Mouse (Mus musculus) fibroblast of lung, adult 2 months (primary cell): Measurements from ENCODE around the gene Pik3r1.
A peak's percentile ranks its signal among the peaks of the same experiment; 100 is the strongest.

Experiments used
- DNase-seq: peaks from one replicate; pipeline ENCODE4 v3.0.0-alpha.2; 2011; ENCODE audit warnings: low read depth

Pik3r1 gene

DNA sequence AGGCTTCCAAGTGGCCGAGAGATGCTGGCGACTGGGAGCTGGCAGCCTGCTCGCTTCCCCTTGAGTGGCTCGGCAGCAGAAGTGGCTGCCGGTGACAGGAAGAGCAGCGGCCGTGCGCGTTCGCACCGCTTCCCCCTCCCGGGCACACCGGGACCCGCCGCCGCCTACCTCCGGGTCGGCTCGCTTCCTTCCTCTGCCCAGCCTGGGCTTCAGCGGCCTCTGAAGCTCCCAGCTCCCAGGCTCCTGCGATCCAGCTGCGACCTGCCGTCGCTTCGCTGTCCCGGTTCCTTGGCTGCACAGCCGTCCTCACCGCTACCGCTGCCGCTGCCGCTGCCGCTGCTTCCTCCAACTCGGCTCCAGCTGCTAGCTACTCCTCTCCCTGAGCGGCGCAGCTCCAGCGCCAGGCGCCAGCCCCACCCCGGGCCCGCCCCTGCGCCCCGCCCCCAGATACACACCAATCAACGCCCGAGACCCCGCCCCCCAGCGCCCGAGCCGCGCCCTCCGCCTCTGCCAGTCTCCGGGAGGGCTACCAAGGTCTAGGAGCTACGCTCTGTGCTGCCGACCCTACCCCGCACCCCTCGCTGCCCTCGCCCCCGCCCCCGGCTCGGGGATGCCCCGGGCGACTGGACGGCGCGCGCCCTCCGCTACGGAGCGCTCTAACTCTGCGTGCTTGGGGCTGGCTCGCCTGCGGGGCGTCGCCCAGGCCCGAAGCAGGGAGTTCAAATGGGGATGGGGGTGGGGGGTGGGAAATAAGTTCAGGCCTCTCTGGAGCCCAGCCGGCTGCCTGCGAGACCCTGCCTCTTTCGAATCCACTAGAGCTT, at the start of gene Pik3r1:
TSS of gene Pik3r1 (minus strand) at position 409 of the 821 bp plus-strand sequence.
- DNase-seq, result peak; percentile 68

DNA sequence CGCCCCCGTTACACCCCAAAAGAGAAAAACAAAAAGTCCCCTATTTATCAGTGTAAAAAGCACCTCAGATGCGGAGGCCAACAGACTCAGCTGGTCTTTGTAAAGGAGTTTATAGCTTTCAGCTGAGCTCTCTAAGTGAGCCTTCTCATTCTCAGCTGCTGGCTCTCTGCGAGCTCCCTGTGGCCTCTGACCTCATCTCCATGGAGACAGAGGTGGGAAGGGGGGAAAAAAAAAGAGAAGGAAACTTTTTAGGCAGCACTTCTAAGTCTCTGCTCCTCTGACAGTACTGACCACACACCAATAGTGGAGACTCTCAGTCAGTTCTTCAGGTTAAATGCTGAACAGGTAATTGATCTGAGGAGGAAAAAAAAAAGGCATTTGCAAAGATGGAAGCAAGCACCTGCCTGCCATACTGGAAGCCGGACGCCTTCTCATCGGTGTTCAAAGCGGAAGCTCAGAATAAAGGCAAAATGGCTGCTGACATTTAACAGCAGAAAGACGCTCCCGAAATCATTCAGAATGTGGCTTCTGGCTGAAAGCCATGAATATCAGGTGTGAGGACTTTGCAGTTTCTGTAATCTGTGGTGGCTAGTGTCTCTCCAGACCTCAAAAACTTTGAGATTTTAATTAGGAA, 45.4 kb upstream of the Pik3r1 start:
- DNase-seq, result no peak

DNA sequence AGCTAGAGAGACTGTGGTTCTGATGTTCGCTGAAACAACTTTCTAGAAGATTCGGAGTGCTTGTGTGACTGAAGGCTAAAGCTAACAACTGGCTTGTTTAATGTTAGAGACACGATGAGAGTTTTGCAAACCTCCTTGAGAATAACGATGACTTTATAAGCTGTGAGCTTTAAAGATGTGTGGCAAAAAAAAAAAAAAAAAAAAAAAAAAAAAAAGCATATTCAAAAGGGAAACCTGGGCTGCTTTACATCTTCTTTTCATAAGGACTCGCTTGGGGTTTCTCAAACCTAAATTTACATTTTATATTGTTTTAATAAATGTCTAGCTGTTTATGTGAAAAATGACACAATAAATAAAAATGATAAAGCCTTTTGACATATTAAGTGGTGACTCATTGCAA, 44.3 kb upstream of the Pik3r1 start:
- DNase-seq, result no peak

DNA sequence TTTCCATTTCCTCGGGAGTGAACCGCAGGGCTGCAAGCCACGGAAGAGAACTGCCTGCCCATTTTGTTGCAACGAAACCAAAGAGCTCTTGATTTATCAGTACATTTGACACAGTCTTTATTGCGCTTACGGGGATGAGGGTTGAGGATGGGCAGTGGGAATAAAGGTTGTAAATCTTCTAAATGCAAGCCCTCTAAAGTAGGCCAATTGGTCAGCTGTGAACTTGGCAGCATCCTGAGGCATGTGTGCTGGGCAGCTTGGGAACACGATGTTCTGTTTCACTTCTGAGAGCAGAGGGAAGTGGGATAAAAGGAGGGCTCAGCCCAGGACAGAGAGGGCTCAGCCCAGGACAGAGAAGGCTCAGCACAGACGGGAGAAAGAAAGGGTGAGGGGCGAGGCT, 43.9 kb upstream of the Pik3r1 start:
- DNase-seq, result peak; percentile 31

DNA sequence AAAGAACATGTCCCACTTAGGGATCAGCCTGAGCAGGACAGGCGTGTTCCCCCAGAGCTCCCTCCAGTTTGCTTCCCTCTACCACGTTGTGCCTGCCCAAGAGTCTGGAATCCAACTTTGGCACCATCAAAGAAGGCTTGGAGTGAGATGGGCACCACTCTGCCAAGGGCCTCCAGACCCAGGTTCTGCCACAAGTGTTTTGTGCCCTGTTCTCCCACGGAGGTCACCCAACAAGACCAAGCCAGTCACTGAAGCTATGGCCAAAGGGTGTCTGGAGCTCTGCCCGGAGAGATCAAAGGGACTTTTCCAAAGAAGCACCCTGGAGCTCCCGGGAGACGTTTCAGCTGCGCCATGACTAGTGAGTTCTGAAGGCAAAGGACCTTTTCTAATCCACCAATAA, 42.6 kb upstream of the Pik3r1 start:
- DNase-seq, result no peak

GRCm38 (mm10) chr13:101809796-101810195, 41.8 kb upstream of the Pik3r1 start:
- DNase-seq, result no peak

DNA sequence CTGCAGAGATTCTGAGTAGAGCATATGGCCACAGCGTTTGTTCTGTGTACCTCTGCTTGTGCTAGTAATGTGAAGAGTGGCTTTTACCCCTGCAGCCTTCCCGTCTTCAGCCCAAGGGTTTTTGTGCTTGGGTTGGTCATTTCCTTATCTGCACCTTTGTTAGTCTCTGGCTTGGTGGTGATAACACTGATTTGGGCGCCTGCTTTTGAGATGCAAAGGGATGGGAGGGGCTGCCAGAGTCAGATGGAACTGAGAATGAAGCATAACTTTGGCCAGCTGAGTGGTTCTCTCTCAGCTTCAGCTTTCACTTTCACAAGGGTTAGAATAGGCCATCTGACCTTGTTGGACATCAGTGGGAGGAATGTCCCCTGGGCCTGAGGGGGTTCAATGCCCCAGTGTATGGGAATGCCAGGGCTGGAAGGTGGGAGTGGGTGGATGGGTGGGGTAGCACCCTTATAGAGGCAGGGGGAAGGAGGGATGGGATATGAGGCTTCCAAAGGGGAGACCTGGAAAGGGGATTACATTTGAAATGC, 37.6 kb upstream of the Pik3r1 start:
- DNase-seq, result no peak

- no peak for DNase-seq
Observed at GRCm38 (mm10) chr13:101801372-101802186, 33.6 kb upstream of the Pik3r1 start.

DNA sequence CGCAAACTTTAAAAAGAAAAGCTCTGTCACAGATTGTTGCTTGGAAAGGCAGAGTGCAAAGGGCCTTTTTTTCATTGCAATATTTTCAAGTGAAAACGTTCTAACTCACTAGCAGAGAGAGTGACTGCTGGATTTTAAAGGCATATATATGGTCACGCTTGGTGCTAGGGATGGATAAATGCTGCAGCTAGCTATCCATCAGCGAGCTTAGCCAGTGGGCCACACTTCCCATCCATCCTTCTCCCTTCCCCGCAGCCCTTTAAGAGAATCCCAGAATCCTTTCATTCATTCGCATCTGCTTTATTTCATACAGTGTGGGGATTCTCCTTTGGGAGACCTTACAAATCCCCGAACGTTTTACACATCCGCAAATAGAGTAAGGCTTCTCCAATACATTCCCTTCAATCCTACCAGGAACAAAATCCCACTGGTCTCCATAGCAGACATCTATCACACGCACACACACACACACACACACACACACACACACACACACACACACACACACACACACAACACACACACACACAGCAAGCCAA, 32.9 kb upstream of the Pik3r1 start:
- DNase-seq, result no peak

DNA sequence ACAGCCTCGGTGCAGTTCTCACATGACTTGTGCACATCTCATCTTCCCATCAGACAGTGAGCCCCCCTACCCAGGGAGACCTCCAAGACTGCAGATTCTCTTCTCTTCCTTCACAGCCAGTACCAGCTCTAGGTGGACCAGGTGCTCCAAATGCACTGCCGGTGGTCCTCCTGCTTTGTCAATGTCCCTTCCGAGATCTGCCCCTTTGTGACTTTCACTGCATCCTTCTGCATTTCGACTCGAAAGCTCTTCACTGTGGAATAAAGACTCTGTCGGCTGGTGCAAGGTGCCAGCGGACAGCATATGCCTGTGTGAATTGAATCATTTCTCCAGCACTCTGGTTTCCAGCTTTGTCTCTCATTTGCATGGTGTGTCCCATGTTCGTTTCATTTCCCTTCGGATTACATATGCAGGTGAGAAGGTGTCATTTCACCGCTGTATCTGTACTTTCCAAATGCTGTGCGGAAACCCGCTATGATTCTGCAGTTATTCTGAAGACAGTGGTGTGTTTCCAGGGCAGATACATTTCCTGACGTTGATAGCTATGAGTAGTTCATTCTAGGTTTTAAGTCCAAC, 32.1 kb upstream of the Pik3r1 start:
- DNase-seq, result no peak

GRCm38 (mm10) chr13:101799318-101799717, 31.3 kb upstream of the Pik3r1 start:
- no peak for DNase-seq

GRCm38 (mm10) chr13:101798522-101798921, 30.5 kb upstream of the Pik3r1 start:
- DNase-seq, result no peak

- no peak for DNase-seq
Observed at GRCm38 (mm10) chr13:101796983-101797382, 29.0 kb upstream of the Pik3r1 start.

DNA sequence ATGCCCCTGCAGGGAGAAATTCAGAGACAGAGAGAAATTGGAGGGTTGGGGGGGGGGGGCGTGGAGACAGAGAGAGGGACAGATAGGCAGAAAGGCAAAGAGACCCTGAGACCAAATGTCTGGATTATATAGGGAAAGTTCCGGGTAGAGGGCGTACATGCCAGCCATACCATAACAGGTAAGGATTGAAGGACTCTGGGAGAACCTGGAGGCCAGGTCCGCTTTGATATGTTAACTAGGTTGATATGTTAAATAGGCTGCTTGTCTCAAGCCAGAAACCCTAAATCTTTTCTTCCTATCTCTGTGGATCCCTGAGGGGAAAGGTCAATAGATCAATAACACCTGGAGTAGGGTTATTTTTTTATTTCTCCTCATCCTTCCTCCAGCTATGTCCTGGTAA, 17.7 kb upstream of the Pik3r1 start:
- no peak for DNase-seq

DNA sequence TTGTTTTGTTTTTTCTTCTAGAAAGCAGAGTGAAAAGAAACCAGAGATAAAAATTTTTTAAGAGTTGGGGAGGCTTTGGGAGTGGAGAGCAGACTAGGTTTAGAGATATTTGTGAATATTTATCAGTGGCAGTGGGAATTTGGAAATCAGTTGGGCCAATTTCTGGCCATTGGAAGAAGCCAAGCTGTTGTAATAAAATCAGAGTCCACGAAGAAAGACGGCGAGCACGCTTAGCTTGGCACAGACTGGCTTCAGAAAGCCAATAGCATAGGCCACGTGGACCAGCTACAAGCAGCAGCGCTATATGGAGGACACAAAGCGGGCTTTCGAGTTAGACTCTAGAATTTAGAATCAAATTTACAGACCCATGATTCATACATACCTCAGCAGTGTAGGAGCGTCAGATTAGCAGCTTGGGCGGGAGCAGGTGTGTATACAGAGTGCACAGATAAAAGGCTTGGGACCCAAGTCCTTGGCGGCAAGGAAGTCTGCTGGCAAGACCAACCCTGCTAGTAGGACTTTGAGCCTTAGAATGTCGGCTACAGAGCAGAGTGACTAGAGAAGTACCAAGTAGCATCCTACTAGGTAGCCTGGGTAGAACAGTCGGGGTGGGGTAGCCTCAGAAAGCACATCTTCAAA, 16.8 kb upstream of the Pik3r1 start:
- no peak for DNase-seq

DNA sequence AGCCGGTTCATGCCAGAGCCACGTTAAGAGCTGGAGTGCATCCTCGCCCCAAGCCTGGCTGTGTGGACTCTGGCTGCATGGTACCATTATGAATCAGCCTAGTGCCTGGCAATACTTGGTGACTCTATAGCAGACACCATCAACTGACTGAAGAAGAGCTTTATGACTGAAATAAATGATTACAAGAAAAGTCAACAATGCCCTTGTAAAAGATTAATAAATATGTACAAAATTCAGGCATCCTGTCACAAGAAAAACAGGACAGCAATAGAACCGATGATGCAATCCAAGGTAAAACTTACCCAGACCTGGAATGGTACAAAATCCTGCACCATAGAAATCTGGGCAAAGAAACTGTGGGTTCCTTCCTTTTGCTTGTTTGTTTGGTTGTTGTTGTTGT, 11.0 kb upstream of the Pik3r1 start:
- DNase-seq, result no peak

- no peak for DNase-seq
Observed at GRCm38 (mm10) chr13:101777851-101778250, 9.8 kb upstream of the Pik3r1 start.

GRCm38 (mm10) chr13:101771071-101771470, 3.1 kb upstream of the Pik3r1 start:
- no peak for DNase-seq

DNA sequence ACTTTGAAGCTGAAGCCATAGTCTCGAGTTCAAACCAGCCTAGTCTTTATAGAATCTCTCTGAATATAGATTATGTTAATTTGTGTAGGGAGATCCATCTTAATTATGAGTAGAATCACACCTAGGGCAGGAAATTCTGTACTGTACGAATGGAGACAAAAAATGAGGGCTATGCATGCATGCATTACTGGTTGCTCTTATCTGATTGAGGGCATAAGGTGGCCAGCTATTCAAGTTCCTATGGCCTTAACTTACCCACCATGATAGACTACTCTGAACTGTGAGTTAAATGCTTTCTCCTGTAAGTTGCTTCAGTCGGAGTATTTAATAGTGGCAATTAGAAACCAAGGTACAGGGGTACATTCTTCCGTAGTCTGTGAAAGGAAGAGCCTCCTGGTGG, 1.9 kb upstream of the Pik3r1 start:
- no peak for DNase-seq

- peak; percentile 53 for DNase-seq
Observed at GRCm38 (mm10) chr13:101768630-101768991, 594 bp upstream of the Pik3r1 start.

DNA sequence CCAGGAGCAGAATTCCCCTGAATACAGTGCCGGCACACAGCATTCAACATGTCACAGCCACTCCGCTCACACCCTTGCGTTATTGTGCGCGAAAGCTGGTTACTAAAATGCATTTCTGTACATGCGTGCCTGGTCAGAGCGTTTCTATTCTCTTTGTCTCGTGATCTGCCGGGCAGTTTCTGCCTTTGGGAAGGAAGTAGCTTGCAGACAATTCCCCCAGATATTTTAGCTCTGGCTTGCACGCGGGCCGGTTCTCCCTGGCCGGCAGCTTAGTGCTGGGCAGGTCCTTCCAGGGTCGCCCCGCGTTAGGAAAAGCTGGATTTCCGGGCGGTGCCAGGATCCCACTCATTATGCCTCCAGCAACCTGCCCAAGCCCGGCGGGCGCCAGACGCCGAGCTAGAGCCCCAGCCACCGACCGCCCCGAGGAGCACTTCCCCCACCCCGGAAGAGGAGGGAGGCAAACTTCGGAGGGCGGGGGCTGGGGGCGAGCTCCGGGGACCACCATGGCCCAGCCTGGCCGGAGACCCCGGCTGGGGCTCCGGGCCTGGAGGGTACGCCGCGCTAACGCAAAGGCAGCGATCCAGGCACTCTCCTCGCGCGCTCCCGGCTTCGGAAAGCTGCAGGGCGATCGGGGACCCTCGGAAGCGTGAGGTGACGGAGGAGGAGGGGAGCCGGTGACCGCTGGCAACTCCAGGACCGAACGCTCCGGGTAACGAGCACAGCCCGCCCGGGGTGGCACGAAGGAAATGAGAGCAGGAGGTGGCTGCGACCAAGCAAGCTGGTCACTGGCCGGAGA, 806 bp downstream of the Pik3r1 start:
- DNase-seq, result no peak
